Mouse (Mus musculus): ENCODE data around the gene Psmg3.

Psmg3 gene

DNA sequence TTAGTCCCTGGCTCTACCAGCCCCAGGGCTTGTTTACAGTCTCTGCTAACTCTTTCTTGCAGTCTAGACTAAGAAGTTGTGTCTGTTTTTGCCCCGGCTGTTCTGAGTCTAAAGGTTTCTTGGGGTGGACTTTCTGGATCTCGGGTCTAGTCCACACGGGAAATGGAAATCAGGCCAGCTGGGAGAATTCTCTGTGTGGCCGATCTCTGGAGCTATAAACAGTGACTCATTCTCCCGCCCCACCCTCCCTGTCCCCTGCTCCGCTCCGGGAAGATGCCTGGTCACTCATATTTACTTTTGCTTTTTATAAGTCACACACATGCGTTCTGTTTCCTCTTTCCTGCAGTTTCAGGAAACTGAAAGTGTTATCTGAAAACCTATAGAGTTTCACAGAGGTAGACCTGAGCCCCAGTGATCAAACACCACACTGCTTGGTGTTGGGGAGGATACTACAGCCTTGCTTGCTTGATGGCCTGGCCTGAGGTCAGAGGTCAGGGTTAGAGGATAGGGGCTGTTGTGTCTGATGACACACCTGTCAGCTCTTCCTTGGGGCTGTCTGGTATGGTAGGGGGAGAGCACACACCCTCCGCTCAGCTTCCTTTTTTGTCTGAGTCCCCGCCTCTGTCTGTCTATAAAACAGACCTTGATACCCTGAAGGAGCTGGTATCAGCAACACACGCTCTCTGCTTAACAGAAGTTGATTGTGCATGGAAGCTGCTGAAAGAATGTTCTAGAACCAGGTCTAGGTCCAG, 33.2 kb downstream of the Psmg3 start:
- no peak for DNase-seq

DNA sequence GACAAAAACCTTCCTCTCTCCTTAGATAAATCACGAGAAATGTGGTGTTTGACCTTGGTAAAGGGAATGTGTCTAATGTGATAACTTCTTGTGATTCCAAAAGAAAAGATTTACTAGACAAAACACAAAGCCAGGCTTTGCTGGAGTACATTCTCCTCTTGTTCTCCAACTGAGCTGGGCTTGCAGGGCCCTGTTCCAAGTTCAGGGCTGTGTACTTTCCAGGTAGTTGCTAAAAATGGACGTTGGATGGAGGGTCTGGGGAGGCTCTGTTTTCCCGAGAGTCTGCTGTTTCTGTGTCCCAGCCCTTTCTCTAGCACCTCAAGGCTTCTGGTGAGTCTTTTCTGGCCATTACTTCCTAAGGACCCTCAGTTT, 33.7 kb downstream of the Psmg3 start:
- no peak for DNase-seq

DNA sequence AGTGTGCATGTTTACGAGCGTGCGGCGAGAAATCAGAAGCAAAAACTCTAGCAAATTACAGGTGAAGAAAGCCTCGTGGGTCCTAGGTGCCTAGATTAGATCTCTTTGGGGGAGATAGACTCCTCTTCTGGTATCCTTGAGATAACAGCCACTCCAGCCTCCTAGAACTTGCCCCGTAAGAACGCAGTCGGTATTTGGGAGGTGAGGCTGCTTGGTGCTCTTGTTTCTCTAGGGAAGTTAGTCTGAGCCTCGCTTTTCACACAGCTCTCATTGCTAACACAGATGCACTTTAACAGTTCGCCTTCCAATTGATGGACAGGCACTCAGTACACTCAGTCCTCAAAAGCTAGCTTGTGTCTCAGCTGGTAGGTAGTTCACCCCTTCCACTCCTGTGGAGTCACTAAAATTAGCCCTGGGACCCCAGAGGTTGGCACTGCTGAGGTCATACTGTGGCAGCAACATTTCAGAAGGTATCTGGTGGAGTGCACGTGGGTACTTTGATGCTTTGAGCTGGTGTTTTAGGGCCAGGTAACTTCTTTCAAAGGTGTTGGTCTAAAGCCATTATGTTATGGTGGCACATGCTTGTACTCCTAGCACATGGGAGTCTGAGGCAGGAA, 34.4 kb downstream of the Psmg3 start:
- no peak for DNase-seq

DNA sequence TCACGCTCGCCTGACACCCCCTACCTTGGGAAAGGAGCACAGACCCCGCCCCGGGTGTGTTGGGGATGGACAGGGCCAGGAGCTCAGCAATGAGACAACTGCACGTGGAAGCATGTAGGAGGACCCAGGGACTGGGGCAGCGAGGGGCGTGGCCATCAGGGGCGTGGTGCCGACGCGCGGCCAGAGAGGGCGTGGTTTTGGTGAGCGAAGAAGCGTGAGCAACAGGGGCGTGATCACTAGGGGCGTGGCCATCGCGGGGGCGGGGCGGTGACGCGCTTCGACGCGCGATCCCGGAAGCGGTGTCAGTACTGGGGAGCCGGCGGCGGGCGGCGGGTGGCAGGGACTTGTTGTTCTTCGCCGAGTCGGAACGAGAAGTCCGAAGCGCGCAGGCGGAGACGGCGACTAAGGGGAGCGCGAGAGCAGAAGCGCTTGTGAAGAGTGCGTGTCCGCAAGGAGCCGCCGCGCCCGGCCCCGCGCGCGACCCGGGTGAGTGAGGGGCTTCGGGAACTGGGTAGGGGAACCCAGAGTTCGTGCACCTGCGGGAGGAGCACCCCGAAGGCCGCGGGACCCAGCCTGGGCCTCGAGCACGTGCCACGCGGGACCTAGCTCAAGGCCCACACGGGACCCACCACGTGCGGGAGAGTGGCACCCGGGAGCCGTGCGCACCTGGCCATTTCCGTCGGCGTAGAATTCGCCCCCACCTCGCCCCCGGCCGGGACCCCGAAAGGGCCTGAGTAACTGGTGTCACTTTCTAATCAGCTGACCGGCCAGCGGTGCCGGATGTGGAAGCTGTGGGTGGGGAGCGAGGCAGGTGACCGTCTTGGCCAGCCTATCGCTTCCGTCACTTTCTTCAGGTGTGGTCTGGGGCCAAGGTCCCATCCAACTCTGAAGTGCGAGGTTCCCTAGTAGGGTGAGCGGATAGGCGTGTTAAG, 35.2 kb downstream of the Psmg3 start, which contains the start of gene Mafk:
Gene Mafk (plus strand): TSS at position 287 of the 932 bp plus-strand sequence.
- DNase-seq, result peak; percentile 77 to 85

DNA sequence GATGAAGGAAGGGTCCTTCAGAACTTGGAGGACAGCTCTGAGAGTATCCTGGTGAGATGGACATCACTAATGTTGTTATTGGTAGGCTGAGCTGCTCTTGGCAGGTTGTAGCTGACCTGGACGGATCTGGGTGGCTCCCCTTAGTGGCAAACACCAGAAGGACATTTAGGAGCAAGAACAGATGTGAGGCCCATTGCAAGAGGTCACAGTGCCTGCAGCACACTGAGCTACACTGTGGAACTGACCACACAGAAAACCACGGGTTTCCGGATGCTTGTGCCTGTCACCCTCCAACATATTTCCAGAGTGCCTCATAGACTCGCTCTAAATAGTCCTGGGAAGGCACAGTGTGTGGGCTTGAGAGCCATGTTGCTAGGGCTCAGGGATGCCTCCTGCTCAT, 37.2 kb downstream of the Psmg3 start:
- no peak for DNase-seq

DNA sequence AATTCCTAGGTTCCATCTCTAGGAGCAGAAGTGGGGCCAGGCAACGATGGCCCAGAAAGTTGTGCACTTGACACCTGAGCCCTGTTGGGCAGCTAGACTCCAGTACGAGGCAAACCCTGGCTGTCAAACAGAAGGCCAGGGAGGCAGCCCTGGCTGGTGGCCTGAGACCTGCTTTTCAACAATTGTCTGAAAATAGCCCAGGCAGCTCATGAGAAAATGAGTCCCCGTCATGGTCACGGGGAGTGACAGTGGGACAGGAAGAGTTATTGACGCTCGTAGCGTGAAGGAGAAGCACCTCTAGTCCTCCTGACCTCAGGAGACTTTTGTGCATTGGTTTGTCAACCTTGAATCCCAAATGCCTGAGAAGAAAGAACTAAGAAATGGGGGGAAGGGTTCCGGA, 45.3 kb downstream of the Psmg3 start:
- no peak for DNase-seq

DNA sequence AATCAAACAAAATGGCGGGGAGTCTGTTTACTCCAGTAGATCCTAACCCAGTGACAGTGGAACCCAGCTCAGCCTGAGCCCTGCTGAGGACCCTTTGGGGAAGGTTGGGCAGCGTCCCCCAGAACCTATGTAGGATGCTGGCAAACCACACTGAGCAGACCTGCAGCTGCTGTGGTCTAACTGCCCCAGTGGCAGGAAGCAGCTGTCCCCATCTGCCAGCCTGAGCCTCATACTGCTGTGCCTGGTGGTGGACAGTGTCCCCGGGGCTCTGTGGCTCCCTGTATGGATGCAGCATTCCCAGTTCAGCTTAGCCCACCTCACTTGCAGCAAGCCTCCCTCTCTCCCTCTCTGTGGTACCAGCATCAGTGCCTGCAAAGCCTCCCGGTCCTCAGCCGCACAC, 49.7 kb downstream of the Psmg3 start:
- DNase-seq, result no peak

DNA sequence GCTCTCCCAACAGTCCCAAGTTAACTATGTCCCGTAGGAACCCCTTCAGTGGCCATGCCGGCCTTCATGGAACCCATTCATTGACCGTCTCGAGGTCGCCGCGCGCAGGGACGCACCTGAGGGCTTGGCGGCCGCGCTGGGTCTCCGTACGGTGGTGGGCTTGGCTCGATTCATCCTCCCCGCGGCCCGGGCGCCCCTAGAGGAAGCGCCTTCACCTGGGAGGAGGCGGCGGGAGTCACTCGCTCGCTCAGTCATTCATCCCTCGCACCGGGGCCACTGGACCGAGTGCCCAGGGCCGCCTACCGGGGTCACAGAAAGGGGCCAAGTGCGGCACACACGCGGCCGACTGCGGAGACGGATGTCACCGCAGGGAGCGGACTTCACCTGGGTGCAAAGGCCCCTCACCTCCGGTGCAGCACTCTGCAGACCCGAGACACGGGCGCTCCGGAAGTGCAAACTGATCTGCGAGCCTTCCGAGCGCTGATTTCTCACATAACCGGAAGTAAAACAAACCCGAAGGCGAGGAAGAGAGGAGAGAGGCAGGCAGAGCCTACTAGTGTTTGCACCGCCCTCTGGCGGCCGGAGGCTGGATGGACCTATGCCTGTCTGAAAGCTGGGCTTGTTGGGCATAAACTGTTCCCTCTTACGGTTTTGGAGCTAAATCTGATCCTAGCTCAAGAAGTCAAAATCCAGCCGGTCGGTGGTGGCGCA, 51.3 kb downstream of the Psmg3 start, which contains the start of gene Ints1:
Gene Ints1 (minus strand): TSS at position 459 of the 711 bp plus-strand sequence.
- peak; percentile 98 for DNase-seq
